Mouse (Mus musculus) left cerebral cortex, postnatal 14 days (tissue): ENCODE measurements at regions not wholly inside any gene's neighbourhood (a gene's known extent, or its start where the extent isn't known, plus 50 kb on each side); places are given as distances from the start of the nearest gene placed in this dataset.

ENCODE experiments used
- DNase-seq, 2 experiments: peaks; one replicate each; pipeline ENCODE4 v3.0.0; 2021 to 2022; ENCODE audit warnings: low spot score in 2 of 2, mixed read lengths in 1 of 2
- intact Hi-C: fragments of 180-260 bp; cut with DNase I; formaldehyde crosslinking; loops from one replicate; pipeline ENCODE4 v1.15.1; 2025

GRCm38 (mm10) chr12:13164791-13165190 lies 84.2 kb downstream of the Ddx1 start:
- no peak for DNase-seq
- intact Hi-C loops, result no loop called here

GRCm38 (mm10) chr12:13161051-13161450 lies 88.0 kb downstream of the Ddx1 start:
- no peak for DNase-seq
- intact Hi-C loops, result no loop called here

GRCm38 (mm10) chr12:13159346-13160055 lies 89.5 kb downstream of the Ddx1 start:
- intact Hi-C loops, result no loop called here
- DNase-seq, result peak; percentile 65 to 82

- intact Hi-C loops, result no loop called here
- no peak for DNase-seq
Observed at GRCm38 (mm10) chr12:13157666-13158381, 91.2 kb downstream of the Ddx1 start.

GRCm38 (mm10) chr12:13157089-13157488 lies 91.9 kb downstream of the Ddx1 start:
- intact Hi-C loops, result no loop called here
- DNase-seq, result no peak

- no peak for DNase-seq
- intact Hi-C loops, result no loop called here
Observed at GRCm38 (mm10) chr12:13150751-13151150, 98.3 kb downstream of the Ddx1 start.

- intact Hi-C loops, result no loop called here
- no peak for DNase-seq
Observed at GRCm38 (mm10) chr12:13147251-13147650, 101.8 kb downstream of the Ddx1 start.

- intact Hi-C loops, result no loop called here
- DNase-seq, result peak; percentile 37 to 57
Observed at GRCm38 (mm10) chr12:13145186-13146115, 103.6 kb downstream of the Ddx1 start.

GRCm38 (mm10) chr12:13144739-13145138 lies 104.3 kb downstream of the Ddx1 start:
- intact Hi-C loops, result loop anchor here (5.0 kb wide), 2 partner anchors 68 to 202 kb away; partner anchors contain the start of gene Mycn
- DNase-seq, result peak; percentile 65 to 86

GRCm38 (mm10) chr12:13140636-13141035 lies 108.4 kb downstream of the Ddx1 start:
- intact Hi-C loops, result loop anchor here (5.0 kb wide), 2 partner anchors 72 to 198 kb away; partner anchors contain the start of gene Mycn
- DNase-seq, result peak; percentile 70 to 89

- intact Hi-C loops, result no loop called here
- DNase-seq, result no peak
Observed at GRCm38 (mm10) chr12:13139189-13139588, 109.8 kb downstream of the Ddx1 start.

GRCm38 (mm10) chr12:13134168-13134567 lies 114.8 kb downstream of the Ddx1 start:
- intact Hi-C loops, result no loop called here

GRCm38 (mm10) chr12:13129677-13130082 lies 119.3 kb downstream of the Ddx1 start:
- no peak for DNase-seq
- intact Hi-C loops, result loop anchor here (5.0 kb wide), 1 partner anchor 83 kb away; no protein-coding TSS in a partner anchor

More at GRCm38 (mm10) chr12:13134168-13134567, 114.8 kb downstream of the Ddx1 start:
- DNase-seq, result no peak

GRCm38 (mm10) chr12:13127407-13127806 lies 121.6 kb downstream of the Ddx1 start:
- intact Hi-C loops, result loop anchor here (5.0 kb wide), 1 partner anchor 85 kb away; no protein-coding TSS in a partner anchor
- DNase-seq, result no peak

- intact Hi-C loops, result loop anchor here (5.0 kb wide), 1 partner anchor 87 kb away; no protein-coding TSS in a partner anchor
- no peak for DNase-seq
Observed at GRCm38 (mm10) chr12:13125054-13125453, 124.0 kb downstream of the Ddx1 start.

GRCm38 (mm10) chr12:13122282-13122681 lies 126.7 kb downstream of the Ddx1 start:
- intact Hi-C loops, result no loop called here
- no peak for DNase-seq

GRCm38 (mm10) chr12:13120581-13120980 lies 128.4 kb downstream of the Ddx1 start:
- intact Hi-C loops, result no loop called here
- no peak for DNase-seq

GRCm38 (mm10) chr12:13119653-13120052 lies 129.4 kb downstream of the Ddx1 start:
- intact Hi-C loops, result no loop called here
- DNase-seq, result no peak

GRCm38 (mm10) chr12:13118026-13118425 lies 131.0 kb downstream of the Ddx1 start:
- intact Hi-C loops, result no loop called here
- DNase-seq, result no peak

GRCm38 (mm10) chr12:13114341-13114740 lies 134.7 kb downstream of the Ddx1 start:
- no peak for DNase-seq
- intact Hi-C loops, result no loop called here
